Mouse (Mus musculus): Measurements from ENCODE around the gene Ccdc117.

- TF ChIP-seq EP300 (IDR thresholded peaks at IDR 0.05; ENCODE audit: insufficient read depth, low read depth, low read length), result no peak
- no peak for TF ChIP-seq POLR2A (IDR thresholded peaks at IDR 0.05; ENCODE audit: insufficient read depth, low read length)
Observed at GRCm38 (mm10) chr11:5491912-5492311, 50.1 kb downstream of the Ccdc117 start.
